ENCODE assay signal across 8 mouse cellular contexts in the genomic region with DNA sequence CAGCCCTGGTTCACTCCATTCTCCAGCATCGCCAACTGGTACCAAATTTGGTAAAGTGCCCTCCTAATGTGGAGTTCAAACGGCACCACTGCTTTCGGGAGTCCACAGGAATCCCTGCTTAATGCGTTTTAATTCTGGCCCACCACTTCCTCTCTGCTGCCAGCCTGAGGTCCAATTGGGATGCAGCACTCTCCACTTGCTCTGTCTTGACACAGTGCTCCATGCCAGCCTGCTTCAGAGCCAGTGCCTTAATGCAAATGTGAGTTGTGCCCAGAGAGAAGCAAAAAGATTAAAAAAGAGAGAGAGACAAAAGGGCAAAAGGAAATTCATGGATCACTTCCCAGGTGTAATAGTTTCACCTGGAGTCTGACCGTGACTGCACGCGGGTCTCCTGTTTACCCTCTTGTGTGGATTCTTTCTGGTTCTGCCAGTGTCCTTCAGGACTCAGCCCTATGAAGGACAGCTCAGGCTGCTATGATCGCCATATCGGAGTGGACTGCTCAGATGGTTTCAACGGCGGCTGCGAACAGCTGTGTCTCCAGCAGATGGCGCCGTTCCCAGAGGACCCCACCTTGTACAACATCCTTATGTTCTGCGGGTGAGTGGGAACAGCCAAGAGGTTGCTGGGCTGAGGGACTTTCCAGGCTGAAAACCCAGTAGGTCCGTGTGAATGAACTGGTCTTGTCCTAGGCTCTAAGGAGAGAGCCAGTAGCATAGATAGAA.
A peak's percentile ranks its signal among the peaks of the same experiment; 100 is the strongest.
DNase-seq lines count a peak whose midpoint lies in the region; ATAC-seq and TF ChIP-seq lines count a peak whose summit lies in the region.

No protein-coding gene starts in this region.

- H3K4me3 ChIP-seq in C2C12 (ENCODE audit: insufficient read depth, poor library complexity, severe bottlenecking): no peak overlapping the region
- no peak overlapping the region for H3K4me3 ChIP-seq in embryonic facial prominence, embryonic 10.5 days
- no peak overlapping the region for H3K4me3 ChIP-seq in heart, embryonic 11.5 days (ENCODE audit: low read depth, low read length)
- no peak overlapping the region for H3K4me3 ChIP-seq in lung, embryonic 15.5 days

- H3K79me2 ChIP-seq in C2C12 (ENCODE audit: control insufficient read depth, insufficient read depth): no peaks in the 10 kb centered on the region

- no peak overlapping the region for H3K4me2 ChIP-seq in heart, embryonic 11.5 days
- no peak overlapping the region for H3K4me2 ChIP-seq in lung, embryonic 15.5 days

- H3K4me1 ChIP-seq in embryonic facial prominence, embryonic 10.5 days: no peaks in the 10 kb centered on the region
- no peaks in the 10 kb centered on the region for H3K4me1 ChIP-seq in heart, embryonic 11.5 days (ENCODE audit: control insufficient read depth, insufficient read depth, low read length)
- H3K4me1 ChIP-seq in lung, embryonic 15.5 days: no peaks in the 10 kb centered on the region

- H3K79me3 ChIP-seq in C2C12 (ENCODE audit: low read depth): no peaks in the 10 kb centered on the region

- 39% methylated on average over 16 of the region's 16 CpGs for WGBS in embryonic facial prominence, embryonic 10.5 days
- 32% methylated on average over 16 of the region's 16 CpGs for WGBS in heart, embryonic 11.5 days (ENCODE audit: insufficient replicate concordance)
- WGBS in lung, embryonic 15.5 days: 32% methylated on average over 16 of the region's 16 CpGs

- peak; percentile 17 for DNase-seq in adrenal gland, adult 8-10 months
- peak; percentile 74 for DNase-seq in embryonic facial prominence, embryonic 10.5 days (ENCODE audit: low spot score)
- DNase-seq in kidney, postnatal 10 days: peak; percentile 76
- DNase-seq in ovary, postnatal 10 days (ENCODE audit: low spot score): peak; percentile 21

- peak; percentile 57; the same call in 1 of the 2 replicates for ATAC-seq in heart, embryonic 11.5 days (replicated peaks; ENCODE audit: insufficient number of reproducible peaks, low FRiP score, low TSS enrichment)
- 0 out of 2 replicates have a peak, but pooled peaks have one; percentile 69 for ATAC-seq in lung, embryonic 15.5 days (ENCODE audit: borderline replicate concordance, extremely low read depth, low FRiP score, low TSS enrichment)
- ATAC-seq in erythroid progenitor cell, adult 5-6 weeks (replicated peaks; ENCODE audit: low FRiP score, poor library complexity, severe bottlenecking): no peak

- no peaks in the 10 kb centered on the region for H3K36me3 ChIP-seq in C2C12 (ENCODE audit: control insufficient read depth, insufficient read depth)
- no peaks in the 10 kb centered on the region for H3K36me3 ChIP-seq in embryonic facial prominence, embryonic 10.5 days (replicated peaks)
- no peaks in the 10 kb centered on the region for H3K36me3 ChIP-seq in heart, embryonic 11.5 days (ENCODE audit: control insufficient read depth, insufficient read depth, low read length)
- H3K36me3 ChIP-seq in lung, embryonic 15.5 days: no peaks in the 10 kb centered on the region

- peak; percentile 22 for TF ChIP-seq CTCF in C2C12 (IDR thresholded peaks at IDR 0.05; ENCODE audit: control insufficient read depth, insufficient read depth, insufficient read length)

- H3K27ac ChIP-seq in embryonic facial prominence, embryonic 10.5 days (replicated peaks): no peak overlapping the region
- H3K27ac ChIP-seq in heart, embryonic 11.5 days (ENCODE audit: low read depth, low read length): no peak overlapping the region
- no peak overlapping the region for H3K27ac ChIP-seq in lung, embryonic 15.5 days

- H3K9ac ChIP-seq in heart, embryonic 11.5 days (ENCODE audit: low read depth, low read length): no peak overlapping the region
- no peak overlapping the region for H3K9ac ChIP-seq in lung, embryonic 15.5 days

- no peak overlapping the region for H3ac ChIP-seq in C2C12 (ENCODE audit: control insufficient read depth, insufficient read length, low read depth)

- no peaks in the 10 kb centered on the region for H3K27me3 ChIP-seq in C2C12 (ENCODE audit: control insufficient read depth, insufficient read depth, insufficient read length)
- no peaks in the 10 kb centered on the region for H3K27me3 ChIP-seq in embryonic facial prominence, embryonic 10.5 days (replicated peaks; ENCODE audit: low read depth, poor library complexity, severe bottlenecking)
- no peaks in the 10 kb centered on the region for H3K27me3 ChIP-seq in heart, embryonic 11.5 days (ENCODE audit: control insufficient read depth, insufficient read depth, low read length)
- H3K27me3 ChIP-seq in lung, embryonic 15.5 days: no peaks in the 10 kb centered on the region

- no peaks in the 10 kb centered on the region for H3K9me3 ChIP-seq in embryonic facial prominence, embryonic 10.5 days
- no peaks in the 10 kb centered on the region for H3K9me3 ChIP-seq in heart, embryonic 11.5 days (replicated peaks; ENCODE audit: control insufficient read depth, low read length)
- H3K9me3 ChIP-seq in lung, embryonic 15.5 days: no peaks in the 10 kb centered on the region

TF ChIP-seq in C2C12, 6 proteins besides CTCF, POLR2A, EP300 and RAD21:
- TF ChIP-seq MYOG (IDR thresholded peaks at IDR 0.05; ENCODE audit: control insufficient read depth, extremely low read depth, insufficient read length) (no peak), MAX (IDR thresholded peaks at IDR 0.05) (no peak), CEBPB (IDR thresholded peaks at IDR 0.05; ENCODE audit: low read depth) (no peak), USF1 (IDR thresholded peaks at IDR 0.05; ENCODE audit: low read depth) (no peak), MYOD1 (IDR thresholded peaks at IDR 0.05; ENCODE audit: control insufficient read depth, insufficient read length, low read depth) (no peak), FOSL1 (IDR thresholded peaks at IDR 0.05; ENCODE audit: insufficient read depth, low read length, poor library complexity, severe bottlenecking) (no peak)

Comparison
In these comparisons a context has a peak if more than half of its experiments do, and no peak if none do; other contexts are left out.
1. DNase-seq: peak in every context shown above with its lines; median percentile 76 in kidney, postnatal 10 days; 74 in embryonic facial prominence, embryonic 10.5 days; 21 in ovary, postnatal 10 days; 17 in adrenal gland, adult 8-10 months.